ENCODE assay signal across 9 mouse cellular contexts in genomic region chr12:103322801-103323200, GRCm38 (mm10). TPM values are rescaled to one million over a fixed set of nuclear protein-coding genes. Genes with fewer than 3 reads are reported as not detected.
DNase-seq lines count a peak whose midpoint lies in the region; ATAC-seq and TF ChIP-seq lines count a peak whose summit lies in the region.
"Had no signal": no experiment of that assay in that cellular context is flagged by ENCODE, and none has a peak within 500 bp of the region (broad histone marks: within the 10 kb centered on the region; RNA-seq: fewer than 3 reads in every experiment).

No protein-coding gene starts in this region.

- H3K27me3 ChIP-seq in forebrain, postnatal 0 days (ENCODE audit: insufficient read depth, low read length), result 0 out of 2 replicates have a peak, but pooled peaks cover 4% of the 10 kb centered on the region
- peaks cover 25% of the 10 kb centered on the region for H3K27me3 ChIP-seq in forebrain, embryonic 12.5 days
- no peaks in the 10 kb centered on the region for H3K27me3 ChIP-seq in liver, adult 2 months (ENCODE audit: control insufficient read depth, insufficient read depth, low read length)
- H3K27me3 ChIP-seq in liver, embryonic 11.5 days (replicated peaks; ENCODE audit: control insufficient read depth, insufficient read depth, low read length), result peaks cover 21% of the 10 kb centered on the region

- H3K9me3 ChIP-seq in forebrain, postnatal 0 days (ENCODE audit: low read length), result no peaks in the 10 kb centered on the region
- H3K9me3 ChIP-seq in forebrain, embryonic 12.5 days, result no peaks in the 10 kb centered on the region
- no peaks in the 10 kb centered on the region for H3K9me3 ChIP-seq in liver, embryonic 11.5 days (ENCODE audit: control insufficient read depth, low read length)
- H3K9me3 ChIP-seq: liver, embryonic 13.5 days had no signal

- no peaks in the 10 kb centered on the region for H3K79me2 ChIP-seq in liver, adult 2 months (ENCODE audit: control insufficient read depth, insufficient read depth, low read length)

- H3K4me3 ChIP-seq in forebrain, postnatal 0 days (ENCODE audit: low read depth, low read length), result no peak overlapping the region
- no peak overlapping the region for H3K4me3 ChIP-seq in forebrain, embryonic 12.5 days (replicated peaks)
- no peak overlapping the region for H3K4me3 ChIP-seq in liver, adult 2 months (ENCODE audit: insufficient read depth, low read depth, low read length)
- no peak overlapping the region for H3K4me3 ChIP-seq in liver, embryonic 11.5 days (ENCODE audit: low read depth, low read length)
- H3K4me3 ChIP-seq: liver, embryonic 13.5 days had no signal

- DNase-seq in forebrain, postnatal 0 days, result peak; percentile 17
- DNase-seq in liver, adult 2 months (ENCODE audit: extremely low read depth, low read depth, low spot score), result no peak
- DNase-seq in liver, embryonic 11.5 days (ENCODE audit: low spot score), result no peak
- DNase-seq in MN1 (ENCODE audit: low spot score), result peak; percentile 39
- DNase-seq in T-cell, adult 2 months (ENCODE audit: low spot score), result no peak
- DNase-seq in heart, adult 9 months (ENCODE audit: low spot score in 2 of 2), result no peak
- DNase-seq: liver, embryonic 13.5 days had no signal

- H3K36me3 ChIP-seq in forebrain, postnatal 0 days (ENCODE audit: insufficient read depth), result no peaks in the 10 kb centered on the region
- H3K36me3 ChIP-seq in forebrain, embryonic 12.5 days (replicated peaks), result no peaks in the 10 kb centered on the region
- no peaks in the 10 kb centered on the region for H3K36me3 ChIP-seq in liver, adult 2 months (ENCODE audit: control insufficient read depth, insufficient read depth, low read length)
- H3K36me3 ChIP-seq in liver, embryonic 11.5 days (ENCODE audit: control insufficient read depth, insufficient read depth, low read length), result no peaks in the 10 kb centered on the region
- H3K36me3 ChIP-seq: liver, embryonic 13.5 days had no signal

- TF ChIP-seq CTCF in forebrain, postnatal 0 days (IDR thresholded peaks at IDR 0.05; ENCODE audit: low read depth), result peak; percentile 72
- TF ChIP-seq CTCF in liver, adult 2 months (IDR thresholded peaks at IDR 0.05; ENCODE audit: low read depth, low read length), result peak; percentile 86

- WGBS in forebrain, postnatal 0 days, result 37% methylated on average over 3 of the region's 3 CpGs
- WGBS in forebrain, embryonic 12.5 days, result 47% methylated on average over 3 of the region's 3 CpGs
- WGBS in liver, adult 2 months, result 48% methylated on average over 3 of the region's 3 CpGs
- whole genome bisulfite sequencing in liver, embryonic 11.5 days, result 33% methylated on average over 3 of the region's 3 CpGs

- no peak overlapping the region for H3K4me2 ChIP-seq in forebrain, postnatal 0 days (ENCODE audit: low read depth)
- H3K4me2 ChIP-seq in forebrain, embryonic 12.5 days, result no peak overlapping the region
- no peak overlapping the region for H3K4me2 ChIP-seq in liver, embryonic 11.5 days
- H3K4me2 ChIP-seq: liver, embryonic 13.5 days had no signal

- no peak overlapping the region for H3K9ac ChIP-seq in forebrain, postnatal 0 days
- H3K9ac ChIP-seq in forebrain, embryonic 12.5 days, result no peak overlapping the region
- no peak overlapping the region for H3K9ac ChIP-seq in liver, adult 2 months (ENCODE audit: low read depth, low read length)
- no peak overlapping the region for H3K9ac ChIP-seq in liver, embryonic 11.5 days (ENCODE audit: low read depth, low read length)
- H3K9ac ChIP-seq: liver, embryonic 13.5 days had no signal

- no peaks in the 10 kb centered on the region for H3K4me1 ChIP-seq in forebrain, postnatal 0 days (ENCODE audit: insufficient read depth)
- H3K4me1 ChIP-seq in forebrain, embryonic 12.5 days, result peaks cover 11% of the 10 kb centered on the region
- peaks cover 20% of the 10 kb centered on the region for H3K4me1 ChIP-seq in liver, adult 2 months (ENCODE audit: control insufficient read depth, insufficient read depth, low read length)
- no peaks in the 10 kb centered on the region for H3K4me1 ChIP-seq in liver, embryonic 11.5 days (replicated peaks; ENCODE audit: control insufficient read depth, insufficient read depth, low read length)

- no peak for ATAC-seq in forebrain, postnatal 0 days
- no peak for ATAC-seq in forebrain, embryonic 12.5 days (ENCODE audit: low FRiP score)
- ATAC-seq in liver, embryonic 11.5 days (replicated peaks; ENCODE audit: low FRiP score), result no peak; the same call in 1 of the 2 replicates
- peak; percentile 57 to 70 for ATAC-seq in hematopoietic stem cell, adult 5-6 weeks (replicated peaks in 1 of 2; ENCODE audit: insufficient read depth in 1 of 2, low FRiP score in 2 of 2, low TSS enrichment in 1 of 2, low read depth in 1 of 2, poor library complexity in 2 of 2, severe bottlenecking in 2 of 2)

- H3K27ac ChIP-seq in forebrain, postnatal 0 days (ENCODE audit: low read depth, low read length), result no peak overlapping the region
- H3K27ac ChIP-seq in forebrain, embryonic 12.5 days, result no peak overlapping the region
- H3K27ac ChIP-seq in liver, adult 2 months (replicated peaks; ENCODE audit: insufficient read depth, low read depth, low read length), result no peak overlapping the region
- H3K27ac ChIP-seq in liver, embryonic 11.5 days (ENCODE audit: low read depth, low read length), result no peak overlapping the region
- H3K27ac ChIP-seq: liver, embryonic 13.5 days had no signal

- no peak for TF ChIP-seq POLR2A in liver, adult 2 months (IDR thresholded peaks at IDR 0.05; ENCODE audit: extremely low read depth, insufficient read depth, low read length)

RNA-seq across cellular contexts. Expression of gene Fam181a, which starts 12.0 kb away (rescaled TPM):
- 10.0 and 10.7 TPM in 2 replicates for total RNA-seq in forebrain, postnatal 0 days (2014; rRNA removed)
- polyA plus RNA-seq in forebrain, postnatal 0 days (2015; fragmentation: Nextera tagmentation; extraction: Ambion mirVana), result 6.9 and 9.1 TPM in 2 replicates
- polyA plus RNA-seq in forebrain, embryonic 12.5 days (2016; fragmentation: Nextera tagmentation; extraction: Ambion mirVana), result 14.1 and 17.4 TPM in 2 replicates
- total RNA-seq in liver, adult 2 months (2014; rRNA removed), result not detected in 2 replicates
- not detected in 2 replicates for polyA plus RNA-seq in liver, adult 2 months (2012; rRNA removed)
- not detected in 2 replicates for polyA plus RNA-seq in liver, embryonic 11.5 days (2014; fragmentation: Nextera tagmentation; extraction: Ambion mirVana)
- total RNA-seq in hematopoietic stem cell, adult 5-6 weeks (2017), result not detected in 2 replicates
- polyA plus RNA-seq: liver, embryonic 13.5 days had no signal

RNA-seq across cellular contexts. Expression of gene Asb2, which starts 33.0 kb away (rescaled TPM):
- total RNA-seq in forebrain, postnatal 0 days (2014; rRNA removed), result 1.6 and 2.1 TPM in 2 replicates
- 1.5 and 1.6 TPM in 2 replicates for polyA plus RNA-seq in forebrain, postnatal 0 days (2015; fragmentation: Nextera tagmentation; extraction: Ambion mirVana)
- polyA plus RNA-seq in forebrain, embryonic 12.5 days (2016; fragmentation: Nextera tagmentation; extraction: Ambion mirVana), result 0.56 and 0.65 TPM in 2 replicates
- 2.7 and 3.6 TPM in 2 replicates for total RNA-seq in liver, adult 2 months (2014; rRNA removed)
- 5.6 TPM in 2 replicates for polyA plus RNA-seq in liver, adult 2 months (2012; rRNA removed)
- polyA plus RNA-seq in liver, embryonic 11.5 days (2014; fragmentation: Nextera tagmentation; extraction: Ambion mirVana), result 1.2 and 2.8 TPM in 2 replicates
- total RNA-seq in hematopoietic stem cell, adult 5-6 weeks (2017), result 3.3 TPM in 1 of 2 replicates, not detected in the other

Comparison
In these comparisons a context has a peak if more than half of its experiments do, and no peak if none do; other contexts are left out.
1. ATAC-seq: peak in hematopoietic stem cell, adult 5-6 weeks (2 of 2); none in forebrain, postnatal 0 days (single experiment), forebrain, embryonic 12.5 days (single experiment) and liver, embryonic 11.5 days (single experiment).
2. DNase-seq: peak in forebrain, postnatal 0 days (single experiment) and MN1 (single experiment); none in liver, adult 2 months (single experiment), liver, embryonic 11.5 days (single experiment), T-cell, adult 2 months (single experiment) and heart, adult 9 months (0 of 2).